Mouse (Mus musculus) neural tube, embryonic 14.5 days (tissue): Measurements from ENCODE around the gene Plekhg1. TPM values are rescaled to one million over a fixed set of nuclear protein-coding genes. Genes with fewer than 3 reads are reported as not detected.
A peak's percentile ranks its signal among the peaks of the same experiment; 100 is the strongest.

Experiments
- ATAC-seq: fragments of 200-750 bp; cut with Nextera tagmentation; 2 replicates; pipeline ENCODE4 v1.8.0; 2017; ENCODE audit warnings: low read depth, mild to moderate bottlenecking, moderate TSS enrichment, moderate library complexity
- H3K27ac ChIP-seq: fragments of 300-500 bp; sonication (generic); 2 replicates; pipeline ENCODE4 v1.5.1; 2014; ENCODE audit warnings: low read depth, mild to moderate bottlenecking, control low read depth, low read length, moderate library complexity, mixed read lengths
- H3K27me3 ChIP-seq: fragments of 300-500 bp; sonication (generic); 2 replicates; pipeline ENCODE4 v1.6.1; 2014; ENCODE audit warnings: low read length; ENCODE audit not compliant: control insufficient read depth, insufficient read depth
- H3K36me3 ChIP-seq: fragments of 300-500 bp; sonication (generic); 2 replicates; pipeline ENCODE4 v1.6.1; 2014; ENCODE audit warnings: low read length, mixed read lengths; ENCODE audit not compliant: control insufficient read depth, insufficient read depth
- H3K4me1 ChIP-seq: fragments of 300-500 bp; sonication (generic); 2 replicates; pipeline ENCODE4 v1.6.1; 2014; ENCODE audit warnings: low read length; ENCODE audit not compliant: control insufficient read depth, insufficient read depth
- H3K4me2 ChIP-seq: fragments of 300-500 bp; sonication (generic); 2 replicates; pipeline ENCODE4 v1.6.1; 2014; ENCODE audit warnings: mild to moderate bottlenecking, low read depth, low read length, control low read depth
- H3K4me3 ChIP-seq: fragments of 300-500 bp; sonication (generic); 2 replicates; pipeline ENCODE4 v1.5.1; 2014; ENCODE audit warnings: low read depth, low read length, control low read depth, mixed read lengths
- H3K9ac ChIP-seq: fragments of 300-500 bp; sonication (generic); replicated peaks from 2 replicates; pipeline ENCODE4 v1.6.1; 2014; ENCODE audit warnings: low read depth, mild to moderate bottlenecking, control low read depth, low read length, mixed read lengths
- H3K9me3 ChIP-seq: fragments of 300-500 bp; sonication (generic); 2 replicates; pipeline ENCODE4 v1.6.1; 2016; ENCODE audit warnings: low read length; ENCODE audit not compliant: control insufficient read depth
- WGBS: fragments of 180-500 bp; shearing (Covaris S2); extraction: QIAGEN DNeasy Blood & Tissue Kit; methylation state at CpG from one replicate; pipeline ENCODE4 v1.1.7; 2014; 5-methylcytosine and 5-hydroxymethylcytosine counted together
- polyA plus RNA-seq: library from polyadenylated mRNA; unstranded; fragments of >200 nt; fragmentation: Nextera tagmentation; extraction: Ambion mirVana; gene quantifications from 2 replicates; pipeline ENCODE4 v1.2.1, GENCODE M21; 2014

The Plekhg1 gene
- polyA plus RNA-seq, 1 experiment from 2014 or later, result 4.4 TPM

- H3K4me1 ChIP-seq, result no peaks in the 10 kb centered on the region
- no peak overlapping the region for H3K4me3 ChIP-seq
- WGBS, result 34% methylated on average over 3 of the region's 3 CpGs
- H3K36me3 ChIP-seq, result no peaks in the 10 kb centered on the region
- no peak overlapping the region for H3K9ac ChIP-seq
- no peaks in the 10 kb centered on the region for H3K27me3 ChIP-seq
- H3K4me2 ChIP-seq, result no peak overlapping the region
- H3K9me3 ChIP-seq, result no peaks in the 10 kb centered on the region
- no peak for ATAC-seq
- H3K27ac ChIP-seq, result no peak overlapping the region
Measured at GRCm38 (mm10) chr10:3737034-3737433, 3.1 kb upstream of the Plekhg1 start.

GRCm38 (mm10) chr10:3740504-3741388 is 582 bp downstream of the Plekhg1 start:
- Histone ChIP-seq H3K27me3 (no peaks in the 10 kb centered on the region), H3K9me3 (no peaks in the 10 kb centered on the region), H3K4me1 (no peaks in the 10 kb centered on the region), H3K27ac (peak overlapping the region; percentile 71), H3K36me3 (no peaks in the 10 kb centered on the region), H3K4me2 (peak overlapping the region; percentile 97), H3K4me3 (peak overlapping the region; percentile 56), H3K9ac (peak overlapping the region; percentile 57)
- ATAC-seq, result peak; percentile 80
- under 1% methylated on average over 37 of the region's 47 CpGs for WGBS

- H3K9me3 ChIP-seq, result no peaks in the 10 kb centered on the region
- no peak overlapping the region for H3K27ac ChIP-seq
- WGBS, result 12% methylated on average over 5 of the region's 5 CpGs
- no peaks in the 10 kb centered on the region for H3K36me3 ChIP-seq
- no peaks in the 10 kb centered on the region for H3K4me1 ChIP-seq
- no peaks in the 10 kb centered on the region for H3K27me3 ChIP-seq
- peak overlapping the region; percentile 1; the same call in 1 of the 2 replicates for H3K4me2 ChIP-seq
- ATAC-seq, result no peak
- no peak overlapping the region for H3K9ac ChIP-seq
- no peak overlapping the region; the same call in 1 of the 2 replicates for H3K4me3 ChIP-seq
Measured at GRCm38 (mm10) chr10:3741791-3742190, 1.6 kb downstream of the Plekhg1 start.

GRCm38 (mm10) chr10:3743069-3743468 is 2.9 kb downstream of the Plekhg1 start:
- Histone ChIP-seq H3K27me3 (no peaks in the 10 kb centered on the region), H3K4me2 (no peak overlapping the region)
- WGBS, result 64% methylated on average over 2 of the region's 2 CpGs

GRCm38 (mm10) chr10:3743826-3744225 is 3.7 kb downstream of the Plekhg1 start:
- Histone ChIP-seq H3K9me3 (no peaks in the 10 kb centered on the region), H3K4me1 (no peaks in the 10 kb centered on the region), H3K4me2 (no peak overlapping the region), H3K9ac (no peak overlapping the region), H3K4me3 (no peak overlapping the region), H3K36me3 (no peaks in the 10 kb centered on the region), H3K27ac (no peak overlapping the region), H3K27me3 (no peaks in the 10 kb centered on the region)
- 78% methylated on average over 5 of the region's 5 CpGs for WGBS
- ATAC-seq, result no peak

More at GRCm38 (mm10) chr10:3743069-3743468, 2.9 kb downstream of the Plekhg1 start:
- Histone ChIP-seq H3K4me3 (no peak overlapping the region), H3K27ac (no peak overlapping the region), H3K4me1 (no peaks in the 10 kb centered on the region), H3K9me3 (no peaks in the 10 kb centered on the region), H3K9ac (no peak overlapping the region), H3K36me3 (no peaks in the 10 kb centered on the region)
- no peak for ATAC-seq

GRCm38 (mm10) chr10:3746794-3747518 is 6.8 kb downstream of the Plekhg1 start:
- no peaks in the 10 kb centered on the region for H3K36me3 ChIP-seq
- no peak overlapping the region for H3K4me2 ChIP-seq
- WGBS, result 63% methylated on average over 3 of the region's 3 CpGs
- H3K9me3 ChIP-seq, result no peaks in the 10 kb centered on the region
- no peaks in the 10 kb centered on the region for H3K27me3 ChIP-seq
- H3K4me1 ChIP-seq, result no peaks in the 10 kb centered on the region
- no peak overlapping the region for H3K4me3 ChIP-seq
- no peak overlapping the region for H3K9ac ChIP-seq
- H3K27ac ChIP-seq, result no peak overlapping the region
- no peak for ATAC-seq

GRCm38 (mm10) chr10:3749580-3749979 is 9.4 kb downstream of the Plekhg1 start:
- WGBS, result 82% methylated on average over 1 of the region's 1 CpGs

GRCm38 (mm10) chr10:3761992-3762391 is 21.8 kb downstream of the Plekhg1 start:
- Histone ChIP-seq H3K4me1 (no peaks in the 10 kb centered on the region), H3K9ac (no peak overlapping the region), H3K27me3 (no peaks in the 10 kb centered on the region), H3K4me3 (no peak overlapping the region), H3K9me3 (no peaks in the 10 kb centered on the region), H3K36me3 (no peaks in the 10 kb centered on the region), H3K4me2 (no peak overlapping the region), H3K27ac (no peak overlapping the region)
- 68% methylated on average over 5 of the region's 5 CpGs for WGBS
- ATAC-seq, result no peak

More at GRCm38 (mm10) chr10:3749580-3749979, 9.4 kb downstream of the Plekhg1 start:
- Histone ChIP-seq H3K4me3 (no peak overlapping the region), H3K9ac (no peak overlapping the region), H3K27me3 (no peaks in the 10 kb centered on the region), H3K4me2 (no peak overlapping the region), H3K36me3 (no peaks in the 10 kb centered on the region), H3K9me3 (no peaks in the 10 kb centered on the region), H3K27ac (no peak overlapping the region), H3K4me1 (no peaks in the 10 kb centered on the region)
- ATAC-seq, result no peak

GRCm38 (mm10) chr10:3763199-3763598 is 23.0 kb downstream of the Plekhg1 start:
- H3K36me3 ChIP-seq, result no peaks in the 10 kb centered on the region
- no peak overlapping the region for H3K4me2 ChIP-seq
- WGBS, result 87% methylated on average over 3 of the region's 3 CpGs
- no peak overlapping the region for H3K4me3 ChIP-seq
- no peak overlapping the region for H3K9ac ChIP-seq
- no peaks in the 10 kb centered on the region for H3K27me3 ChIP-seq
- H3K4me1 ChIP-seq, result no peaks in the 10 kb centered on the region
- no peak overlapping the region for H3K27ac ChIP-seq
- no peak for ATAC-seq
- H3K9me3 ChIP-seq, result no peaks in the 10 kb centered on the region
